Mouse (Mus musculus) stomach, postnatal 0 days (tissue): ENCODE measurements at regions not wholly inside any gene's neighbourhood (a gene's known extent, or its start where the extent isn't known, plus 50 kb on each side); places are given as distances from the start of the nearest gene placed in this dataset.

Experiments used
- CTCF ChIP-seq: IDR thresholded peaks from 2 replicates; pipeline ENCODE4 v1.5.1; 2016; ENCODE audit warnings: antibody characterized with exemption, low read depth, mild to moderate bottlenecking, moderate library complexity
- EP300 ChIP-seq: optimal IDR thresholded peaks from 2 replicates; pipeline ENCODE3; 2016; ENCODE audit warnings: antibody characterized with exemption

- no peak for TF ChIP-seq CTCF
- TF ChIP-seq EP300, result no peak
These were observed 91.4 kb upstream of the Ctnnb1 start for GRCm38 (mm10) chr9:120837431-120838150.
